Mouse (Mus musculus) cerebellum, postnatal 4 days (tissue): ENCODE results near the gene Cytip.
"Not testable (repeated sequence)": the region's sequence is repeated elsewhere in the genome, so short reads cannot be mapped to it uniquely, and the experiment has no call there.

ENCODE experiments used
- DNase-seq, 2 experiments: peaks; one replicate each; pipeline ENCODE4 v3.0.0; 2022; ENCODE audit warnings: low spot score in 2 of 2, mixed read lengths in 1 of 2

Gene Cytip

DNA sequence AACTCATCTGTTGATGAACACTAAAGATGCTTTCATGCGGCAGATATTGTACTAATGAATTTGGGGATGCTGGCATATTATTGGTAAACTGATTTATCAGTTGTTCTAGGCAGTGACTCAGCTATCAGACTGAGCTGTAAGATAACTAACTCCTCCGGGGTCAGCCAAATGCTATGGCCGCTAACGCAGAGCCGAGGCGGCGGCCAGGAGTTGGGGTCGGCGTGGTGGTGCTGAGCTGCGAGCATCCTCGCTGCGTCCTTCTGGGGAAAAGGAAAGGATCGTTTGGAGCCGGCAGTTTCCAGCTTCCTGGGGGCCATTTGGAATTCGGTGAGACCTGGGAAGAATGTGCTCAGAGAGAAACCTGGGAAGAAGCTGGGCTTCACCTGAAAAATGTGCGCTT, 87.4 kb downstream of the Cytip start:
- not testable (repeated sequence) for DNase-seq

GRCm38 (mm10) chr2:58107046-58107445, 88.3 kb downstream of the Cytip start:
- DNase-seq: no peak

DNA sequence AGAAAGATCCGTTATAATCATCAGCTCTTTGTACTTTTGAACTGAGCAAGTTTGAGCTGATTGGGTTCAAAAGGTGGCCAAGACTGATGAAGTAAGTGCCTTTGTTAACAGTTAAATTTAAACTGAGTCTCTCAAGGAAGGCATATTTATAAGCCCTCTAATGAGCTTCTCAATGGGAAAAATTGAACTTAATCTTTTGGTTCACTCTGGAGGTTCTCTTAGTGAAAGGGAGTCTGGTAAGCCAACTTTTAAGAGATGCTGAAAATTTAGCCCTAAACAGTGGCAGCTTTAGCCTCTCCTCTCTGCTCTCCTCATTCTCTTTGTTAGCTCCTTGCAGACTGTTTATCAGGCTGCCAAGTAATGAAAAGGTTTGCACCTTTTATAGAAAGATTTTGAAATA, 100.5 kb downstream of the Cytip start:
- no peak for DNase-seq

GRCm38 (mm10) chr2:58086420-58086819, 108.9 kb downstream of the Cytip start:
- no peak for DNase-seq

- DNase-seq: no peak
Observed at GRCm38 (mm10) chr2:58079849-58080248, 115.5 kb downstream of the Cytip start.
